Mouse (Mus musculus): ENCODE data around the gene Efcab6.

- TF ChIP-seq POLR2A (IDR thresholded peaks at IDR 0.05; ENCODE audit: insufficient read length, low read depth) (no peak), MYOD1 (IDR thresholded peaks at IDR 0.05; ENCODE audit: control insufficient read depth in 1 of 3, insufficient read length in 2 of 3, low read depth in 2 of 3) (no peak), MAX (IDR thresholded peaks at IDR 0.05; ENCODE audit: low read depth) (no peak), E2F4 (IDR thresholded peaks at IDR 0.05; ENCODE audit: insufficient read depth) (no peak), USF1 (IDR thresholded peaks at IDR 0.05; ENCODE audit: low read depth) (no peak), MYOG (IDR thresholded peaks at IDR 0.05; ENCODE audit: control insufficient read depth in 1 of 3, insufficient read depth in 1 of 3, insufficient read length in 2 of 3, low read depth in 2 of 3) (no peak), TCF3 (IDR thresholded peaks at IDR 0.05; ENCODE audit: insufficient read length, low read depth) (no peak), CEBPB (IDR thresholded peaks at IDR 0.05; ENCODE audit: insufficient read depth, poor library complexity, severe bottlenecking) (no peak), POLR2AphosphoS2 (IDR thresholded peaks at IDR 0.05; ENCODE audit: insufficient read length, low read depth) (no peak), SRF (IDR thresholded peaks at IDR 0.05; ENCODE audit: control insufficient read depth, insufficient read length, low read depth) (no peak)
Measured at GRCm38 (mm10) chr15:83879845-83880244, 185.3 kb downstream of the Efcab6 start.

Measured in myocyte (in vitro differentiated cells).